Mouse (Mus musculus) stomach, postnatal 0 days (tissue): ENCODE data around the gene Akna.

Experiments
- CTCF ChIP-seq: IDR thresholded peaks from 2 replicates; pipeline ENCODE4 v1.5.1; 2016; ENCODE audit warnings: antibody characterized with exemption, low read depth, mild to moderate bottlenecking, moderate library complexity
- EP300 ChIP-seq: optimal IDR thresholded peaks from 2 replicates; pipeline ENCODE3; 2016; ENCODE audit warnings: antibody characterized with exemption

GRCm38 (mm10) chr4:63385784-63386183 lies 17.4 kb downstream of the Akna start:
- TF ChIP-seq CTCF: no peak
- TF ChIP-seq EP300: no peak
